Mouse (Mus musculus): Measurements from ENCODE around the gene Agpat3.

DNA sequence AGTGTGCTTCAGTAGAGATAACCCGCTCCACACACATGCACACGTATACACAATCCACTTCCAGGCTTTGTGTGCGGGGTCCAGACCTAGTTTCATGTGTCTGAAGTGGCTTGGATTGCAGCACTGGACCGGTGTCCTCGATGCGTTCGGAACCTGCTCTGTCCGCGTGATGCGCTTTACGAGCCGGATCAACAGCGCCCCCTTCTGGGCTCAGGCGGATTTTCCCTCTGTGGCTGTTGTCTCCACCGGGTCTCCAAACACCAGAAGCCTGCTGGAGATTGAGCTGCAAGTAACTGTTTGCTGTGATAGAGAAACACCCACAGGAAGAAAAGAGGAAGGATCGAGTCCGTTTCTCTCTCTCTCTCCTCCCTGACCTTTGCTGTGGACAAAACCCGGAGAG, 39.8 kb upstream of the Agpat3 start:
- TF ChIP-seq EP300 (optimal IDR thresholded peaks at IDR 0.05) (no peak), CTCF (IDR thresholded peaks at IDR 0.05; ENCODE audit: low read depth) (peak; percentile 92)
